In the genomic region with DNA sequence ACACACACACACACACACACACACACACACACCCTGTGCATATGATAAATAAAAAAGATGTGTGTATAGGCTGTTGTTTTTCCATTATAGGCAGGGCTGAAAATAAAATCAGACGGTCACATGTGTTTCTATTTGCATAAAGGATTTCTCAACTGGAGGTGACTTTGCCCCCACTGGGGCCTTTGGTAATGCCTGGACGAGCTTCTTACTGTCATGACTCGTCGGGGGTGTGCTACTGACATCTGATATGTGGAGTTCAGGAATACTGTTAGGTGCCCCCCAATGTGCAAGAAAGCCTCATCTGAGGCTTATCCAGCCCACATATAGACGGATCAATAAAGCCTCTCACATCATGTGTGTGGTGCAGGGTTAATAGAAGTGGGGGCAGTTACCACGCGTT, we compare ENCODE assay signal across 24 mouse cellular contexts. TPM values are rescaled to one million over a fixed set of nuclear protein-coding genes. Genes with fewer than 3 reads are reported as not detected.
DNase-seq lines count a peak whose midpoint lies in the region; ATAC-seq and TF ChIP-seq lines count a peak whose summit lies in the region.
"Had no signal": no experiment of that assay in that cellular context is flagged by ENCODE, and none has a peak within 500 bp of the region (broad histone marks: within the 10 kb centered on the region; RNA-seq: fewer than 3 reads in every experiment).

No protein-coding gene starts in this region.

- no peaks in the 10 kb centered on the region for H3K4me1 ChIP-seq in liver, embryonic 11.5 days (replicated peaks; ENCODE audit: control insufficient read depth, insufficient read depth, low read length)
- H3K4me1 ChIP-seq in liver, adult 2 months (ENCODE audit: control insufficient read depth, insufficient read depth, low read length): peaks cover 31% of the 10 kb centered on the region
- H3K4me1 ChIP-seq in liver, embryonic 15.5 days (replicated peaks): peaks cover 12% of the 10 kb centered on the region
- H3K4me1 ChIP-seq: embryonic facial prominence, embryonic 15.5 days; heart, embryonic 12.5 days had no signal

- no peak overlapping the region for H3K27ac ChIP-seq in liver, embryonic 11.5 days (ENCODE audit: low read depth, low read length)
- H3K27ac ChIP-seq in liver, adult 2 months (replicated peaks; ENCODE audit: insufficient read depth, low read depth, low read length): peak overlapping the region; percentile 93
- peak overlapping the region; percentile 35; the same call in 1 of the 2 replicates for H3K27ac ChIP-seq in liver, embryonic 15.5 days (replicated peaks)
- H3K27ac ChIP-seq: embryonic facial prominence, embryonic 15.5 days; hindbrain, embryonic 10.5 days; hindbrain, embryonic 14.5 days had no signal

- DNase-seq in liver: peak; percentile 13
- DNase-seq in liver, embryonic 11.5 days (ENCODE audit: low spot score): no peak
- peak; percentile 94 for DNase-seq in liver, adult 2 months (ENCODE audit: extremely low read depth, low read depth, low spot score)
- peak; percentile 59 for DNase-seq in yolk sac, embryonic 10.5 days (ENCODE audit: low spot score)
- DNase-seq in gastrocnemius, postnatal 14 days: no peak
- no peak for DNase-seq in left cerebral cortex, postnatal 14 days (ENCODE audit: low spot score in 2 of 2)
- DNase-seq: adrenal gland, adult 2 months; cerebellum, adult 11 months; cerebellum, adult 8-10 months; cerebellum, postnatal 14 days; embryo, embryonic 11 days; gastrocnemius, postnatal 36 days; heart, adult 18-20 months had no signal

- no peak for TF ChIP-seq CTCF in liver, adult 2 months (IDR thresholded peaks at IDR 0.05; ENCODE audit: low read depth, low read length)

- no peaks in the 10 kb centered on the region for H3K36me3 ChIP-seq in liver, embryonic 11.5 days (ENCODE audit: control insufficient read depth, insufficient read depth, low read length)
- no peaks in the 10 kb centered on the region for H3K36me3 ChIP-seq in liver, adult 2 months (ENCODE audit: control insufficient read depth, insufficient read depth, low read length)
- H3K36me3 ChIP-seq in liver, embryonic 15.5 days (replicated peaks): no peaks in the 10 kb centered on the region
- H3K36me3 ChIP-seq: embryonic facial prominence, embryonic 15.5 days; heart, embryonic 12.5 days; hindbrain, embryonic 10.5 days had no signal

- H3K79me2 ChIP-seq in liver, adult 2 months (ENCODE audit: control insufficient read depth, insufficient read depth, low read length): peaks cover 23% of the 10 kb centered on the region; the same call in 1 of the 2 replicates

- no peak for TF ChIP-seq POLR2A in liver, adult 2 months (IDR thresholded peaks at IDR 0.05; ENCODE audit: extremely low read depth, insufficient read depth, low read length)

- no peak overlapping the region for H3K9ac ChIP-seq in liver, embryonic 11.5 days (ENCODE audit: low read depth, low read length)
- peak overlapping the region; percentile 74 for H3K9ac ChIP-seq in liver, adult 2 months (ENCODE audit: low read depth, low read length)
- no peak overlapping the region for H3K9ac ChIP-seq in liver, embryonic 15.5 days
- H3K9ac ChIP-seq: embryonic facial prominence, embryonic 15.5 days; heart, embryonic 12.5 days; hindbrain, embryonic 14.5 days had no signal

- H3K4me2 ChIP-seq in liver, embryonic 11.5 days: no peak overlapping the region
- no peak overlapping the region for H3K4me2 ChIP-seq in liver, embryonic 15.5 days
- H3K4me2 ChIP-seq: embryonic facial prominence, embryonic 15.5 days; heart, embryonic 12.5 days; hindbrain, embryonic 14.5 days had no signal

- 65% methylated on average over 7 of the region's 7 CpGs for WGBS in liver, embryonic 11.5 days
- 14% methylated on average over 7 of the region's 7 CpGs for WGBS in liver, adult 2 months
- 49% methylated on average over 7 of the region's 7 CpGs for WGBS in liver, embryonic 15.5 days (ENCODE audit: insufficient replicate concordance)

- intact Hi-C loops in gastrocnemius, postnatal 14 days (cut with DNase I; ENCODE audit: low total_unique reads): no loop called here
- intact Hi-C loops in left cerebral cortex, postnatal 14 days (cut with DNase I): loop anchor here (5.0 kb wide), 1 partner anchor 70 kb away; no protein-coding TSS in a partner anchor

- no peak overlapping the region for H3K4me3 ChIP-seq in liver, embryonic 11.5 days (ENCODE audit: low read depth, low read length)
- H3K4me3 ChIP-seq in liver, adult 2 months (ENCODE audit: insufficient read depth, low read depth, low read length): no peak overlapping the region
- no peak overlapping the region for H3K4me3 ChIP-seq in liver, embryonic 15.5 days (replicated peaks)
- H3K4me3 ChIP-seq: embryonic facial prominence, embryonic 15.5 days; erythroblast, embryonic 14.5 days; heart, embryonic 12.5 days; hindbrain, embryonic 10.5 days had no signal

- no peaks in the 10 kb centered on the region for H3K9me3 ChIP-seq in liver, embryonic 11.5 days (ENCODE audit: control insufficient read depth, low read length)
- H3K9me3 ChIP-seq in liver, embryonic 15.5 days (replicated peaks): no peaks in the 10 kb centered on the region
- H3K9me3 ChIP-seq: embryonic facial prominence, embryonic 15.5 days had no signal

- no peak for ATAC-seq in liver, embryonic 11.5 days (replicated peaks; ENCODE audit: low FRiP score)
- 0 out of 2 replicates have a peak, but pooled peaks have one; percentile 39 for ATAC-seq in liver, embryonic 15.5 days (ENCODE audit: insufficient read depth)
- no peak for ATAC-seq in erythroid progenitor cell, adult 5-6 weeks (replicated peaks; ENCODE audit: low FRiP score, poor library complexity, severe bottlenecking)
- ATAC-seq: activated CD4-positive, CD25-positive, alpha-beta regulatory T cell, adult 4 months; forebrain, embryonic 16.5 days; Patski had no signal

- no peaks in the 10 kb centered on the region for H3K27me3 ChIP-seq in liver, embryonic 11.5 days (replicated peaks; ENCODE audit: control insufficient read depth, insufficient read depth, low read length)
- H3K27me3 ChIP-seq in liver, adult 2 months (ENCODE audit: control insufficient read depth, insufficient read depth, low read length): no peaks in the 10 kb centered on the region
- H3K27me3 ChIP-seq in liver, embryonic 15.5 days: no peaks in the 10 kb centered on the region
- H3K27me3 ChIP-seq: embryonic facial prominence, embryonic 15.5 days; heart, embryonic 12.5 days; Patski had no signal

RNA-seq across cellular contexts. Expression of a gene that starts 26.9 kb away (rescaled TPM):
- polyA plus RNA-seq in liver, embryonic 11.5 days (2014; fragmentation: Nextera tagmentation; extraction: Ambion mirVana): 21.2 and 24.8 TPM in 2 replicates
- total RNA-seq in liver, adult 2 months (2014; rRNA removed): 77.3 and 102 TPM in 2 replicates
- 180 and 217 TPM in 2 replicates for polyA plus RNA-seq in liver, adult 2 months (2012; rRNA removed)
- polyA plus RNA-seq in liver, embryonic 15.5 days (2015; fragmentation: Nextera tagmentation; extraction: Ambion mirVana): 37.5 and 47.3 TPM in 2 replicates
- total RNA-seq in gastrocnemius, postnatal 14 days (2021): 1 to 10 TPM; 2.8 to 3.7 TPM
- total RNA-seq in left cerebral cortex, postnatal 14 days (2021): 1 to 10 TPM; 1.6 to 2.3 TPM
- 5.4 TPM in 1 of 2 replicates, not detected in the other for total RNA-seq in erythroid progenitor cell, adult 5-6 weeks (2015; ENCODE audit: low replicate concordance)
- not detected in 2 replicates for total RNA-seq in erythroid progenitor cell, adult 5-6 weeks (2017; ENCODE audit: low replicate concordance)
- polyA plus RNA-seq: activated CD4-positive, CD25-positive, alpha-beta regulatory T cell, adult 4 months; C2C12 had no signal

RNA-seq across cellular contexts. Expression of a gene that starts 35.4 kb away (rescaled TPM):
- polyA plus RNA-seq in liver, embryonic 11.5 days (2014; fragmentation: Nextera tagmentation; extraction: Ambion mirVana): 93.7 and 99.4 TPM in 2 replicates
- total RNA-seq in liver, adult 2 months (2014; rRNA removed): 5.3 and 6.2 TPM in 2 replicates
- 10.5 and 17.3 TPM in 2 replicates for polyA plus RNA-seq in liver, adult 2 months (2012; rRNA removed)
- polyA plus RNA-seq in liver, embryonic 15.5 days (2015; fragmentation: Nextera tagmentation; extraction: Ambion mirVana): 56.5 and 59.9 TPM in 2 replicates
- total RNA-seq in gastrocnemius, postnatal 14 days (2021): 10 to 100 TPM in 1 of 2 experiments, 1 to 10 TPM in 1; 7.3 to 10.6 TPM
- total RNA-seq in left cerebral cortex, postnatal 14 days (2021): 1 to 10 TPM; 5.1 to 5.9 TPM
- 64.1 and 71.7 TPM in 2 replicates for total RNA-seq in erythroid progenitor cell, adult 5-6 weeks (2015; ENCODE audit: low replicate concordance)
- total RNA-seq in erythroid progenitor cell, adult 5-6 weeks (2017; ENCODE audit: low replicate concordance): 46.0 and 46.4 TPM in 2 replicates

Comparison
In these comparisons a context has a peak if more than half of its experiments do, and no peak if none do; other contexts are left out.
1. DNase-seq: peak in liver (single experiment), liver, adult 2 months (single experiment) and yolk sac, embryonic 10.5 days (single experiment); none in liver, embryonic 11.5 days (single experiment), gastrocnemius, postnatal 14 days (single experiment) and left cerebral cortex, postnatal 14 days (0 of 2).
2. RNA of a gene that starts 26.9 kb away (total RNA-seq): 77.3 to 102 TPM in liver, adult 2 months; 2.8 to 3.7 TPM in gastrocnemius, postnatal 14 days, 1.6 to 2.3 TPM in left cerebral cortex, postnatal 14 days and 5.4 TPM in erythroid progenitor cell, adult 5-6 weeks; every median in the first group is over 10 times any median in the second.